Mouse (Mus musculus) liver, postnatal 0 days (tissue): ENCODE data around the gene Dock4. TPM values are rescaled to one million over a fixed set of nuclear protein-coding genes. Genes with fewer than 3 reads are reported as not detected.
"Not testable (repeated sequence)": the region's sequence is repeated elsewhere in the genome, so short reads cannot be mapped to it uniquely, and the experiment has no call there.

Source experiments
- ATAC-seq: fragments of 200-750 bp; cut with Nextera tagmentation; 2 replicates; pipeline ENCODE4 v1.8.0; 2017; ENCODE audit warnings: mild to moderate bottlenecking, moderate library complexity
- DNase-seq: peaks from one replicate; pipeline ENCODE4 v3.0.0-alpha.2; 2016
- H3K27ac ChIP-seq: fragments of 300-500 bp; sonication (generic); 2 replicates; pipeline ENCODE4 v1.5.1; 2014; ENCODE audit warnings: antibody characterized with exemption, moderate library complexity, mild to moderate bottlenecking, low read depth
- H3K27me3 ChIP-seq: fragments of 300-500 bp; sonication (generic); 2 replicates; pipeline ENCODE4 v1.6.1; 2014; ENCODE audit warnings: low read length, control low read depth, mixed read lengths; ENCODE audit not compliant: insufficient read depth
- H3K36me3 ChIP-seq: fragments of 300-500 bp; sonication (generic); replicated peaks from 2 replicates; pipeline ENCODE4 v1.6.1; 2014; ENCODE audit warnings: mild to moderate bottlenecking, control low read depth, low read length, moderate library complexity, mixed read lengths; ENCODE audit not compliant: insufficient read depth
- H3K4me1 ChIP-seq: fragments of 300-500 bp; sonication (generic); 2 replicates; pipeline ENCODE4 v1.6.1; 2014; ENCODE audit warnings: antibody characterized with exemption, mild to moderate bottlenecking, control low read depth; ENCODE audit not compliant: insufficient read depth
- H3K4me2 ChIP-seq: fragments of 300-500 bp; sonication (generic); 2 replicates; pipeline ENCODE4 v1.6.1; 2014; ENCODE audit warnings: low read depth, mild to moderate bottlenecking, low read length, moderate library complexity, mixed read lengths
- H3K4me3 ChIP-seq: fragments of 300-500 bp; sonication (generic); 2 replicates; pipeline ENCODE4 v1.5.1; 2014; ENCODE audit warnings: low read depth, low read length
- H3K9ac ChIP-seq: fragments of 300-500 bp; sonication (generic); replicated peaks from 2 replicates; pipeline ENCODE4 v1.6.1; 2014; ENCODE audit warnings: mild to moderate bottlenecking, moderate library complexity
- H3K9me3 ChIP-seq: fragments of 300-500 bp; sonication (generic); 2 replicates; pipeline ENCODE4 v1.6.1; 2016; ENCODE audit warnings: mild to moderate bottlenecking, control low read depth, low read length, mixed read lengths
- CTCF ChIP-seq: sonication (generic); IDR thresholded peaks from 2 replicates; pipeline ENCODE4 v1.5.1; 2016; ENCODE audit warnings: antibody characterized with exemption, low read depth
- EP300 ChIP-seq: IDR thresholded peaks from 2 replicates; pipeline ENCODE4 v1.6.1; 2016; ENCODE audit warnings: antibody characterized with exemption, low read depth, mild to moderate bottlenecking
- WGBS: fragments of 180-500 bp; shearing (Covaris S2); extraction: QIAGEN DNeasy Blood & Tissue Kit; methylation state at CpG from one replicate; pipeline ENCODE4 v1.1.7; 2014; ENCODE audit not compliant: insufficient replicate concordance; 5-methylcytosine and 5-hydroxymethylcytosine counted together
- polyA plus RNA-seq: library from polyadenylated mRNA; unstranded; fragments of >200 nt; fragmentation: Nextera tagmentation; extraction: Ambion mirVana; gene quantifications from 2 replicates; pipeline ENCODE4 v1.2.1, GENCODE M21; 2015

Gene Dock4
- polyA plus RNA-seq, 1 experiment from 2014 or later = 1.3 TPM

- DNase-seq = no peak
These were observed 409.1 kb downstream of the Dock4 start for GRCm38 (mm10) chr12:40854705-40855367.

GRCm38 (mm10) chr12:40857466-40857865 lies 411.7 kb downstream of the Dock4 start:
- Histone ChIP-seq H3K4me2 (no peak overlapping the region), H3K36me3 (no peaks in the 10 kb centered on the region), H3K9me3 (peaks cover 6% of the 10 kb centered on the region), H3K27ac (no peak overlapping the region), H3K4me3 (no peak overlapping the region), H3K27me3 (no peaks in the 10 kb centered on the region), H3K9ac (no peak overlapping the region), H3K4me1 (no peaks in the 10 kb centered on the region)
- ATAC-seq = no peak
- no peak for TF ChIP-seq CTCF
- TF ChIP-seq EP300 = no peak
- WGBS = 80% methylated on average over 7 of the region's 7 CpGs
- DNase-seq = no peak

More at GRCm38 (mm10) chr12:40854705-40855367, 409.1 kb downstream of the Dock4 start:
- Histone ChIP-seq H3K9ac (no peak overlapping the region), H3K4me3 (no peak overlapping the region), H3K27ac (no peak overlapping the region), H3K9me3 (peaks cover 6% of the 10 kb centered on the region), H3K27me3 (no peaks in the 10 kb centered on the region), H3K4me1 (no peaks in the 10 kb centered on the region), H3K36me3 (no peaks in the 10 kb centered on the region), H3K4me2 (no peak overlapping the region)
- ATAC-seq = no peak; the same call in 1 of the 2 replicates
- WGBS = 71% methylated on average over 7 of the region's 7 CpGs
- TF ChIP-seq EP300 (no peak), CTCF (no peak)

- WGBS = 71% methylated on average over 6 of the region's 7 CpGs
- H3K4me3 ChIP-seq, H3K9ac ChIP-seq, DNase-seq, ATAC-seq, H3K9me3 ChIP-seq, H3K27ac ChIP-seq, H3K27me3 ChIP-seq, H3K4me2 ChIP-seq, H3K4me1 ChIP-seq, H3K36me3 ChIP-seq: not testable (repeated sequence)
These were observed 413.0 kb downstream of the Dock4 start for GRCm38 (mm10) chr12:40858763-40859162.

GRCm38 (mm10) chr12:40870387-40870786 lies 424.6 kb downstream of the Dock4 start:
- H3K27me3 ChIP-seq = no peaks in the 10 kb centered on the region
- no peaks in the 10 kb centered on the region for H3K9me3 ChIP-seq
- ATAC-seq = no peak
- WGBS = 89% methylated on average over 5 of the region's 5 CpGs
- H3K4me2 ChIP-seq = no peak overlapping the region
- no peaks in the 10 kb centered on the region for H3K4me1 ChIP-seq
- no peak overlapping the region for H3K9ac ChIP-seq
- no peak for TF ChIP-seq EP300
- no peak for DNase-seq
- H3K4me3 ChIP-seq = no peak overlapping the region
- no peak overlapping the region for H3K27ac ChIP-seq
- no peaks in the 10 kb centered on the region for H3K36me3 ChIP-seq

GRCm38 (mm10) chr12:40872716-40873115 lies 427.0 kb downstream of the Dock4 start:
- H3K4me3 ChIP-seq = no peak overlapping the region
- ATAC-seq (no peak), DNase-seq (no peak)
- 76% methylated on average over 3 of the region's 3 CpGs for WGBS
- TF ChIP-seq CTCF (no peak), EP300 (no peak)
- no peak overlapping the region for H3K9ac ChIP-seq
- H3K9me3 ChIP-seq = no peaks in the 10 kb centered on the region
- no peaks in the 10 kb centered on the region for H3K27me3 ChIP-seq
- no peaks in the 10 kb centered on the region for H3K4me1 ChIP-seq
- no peak overlapping the region for H3K4me2 ChIP-seq
- H3K36me3 ChIP-seq = no peaks in the 10 kb centered on the region
- H3K27ac ChIP-seq = no peak overlapping the region

- H3K4me2 ChIP-seq, H3K27ac ChIP-seq, H3K9me3 ChIP-seq, H3K4me1 ChIP-seq, ATAC-seq, H3K4me3 ChIP-seq, H3K27me3 ChIP-seq, DNase-seq, H3K36me3 ChIP-seq, H3K9ac ChIP-seq: not testable (repeated sequence)
- 72% methylated on average over 7 of the region's 7 CpGs for WGBS
These were observed 427.5 kb downstream of the Dock4 start for GRCm38 (mm10) chr12:40873267-40873666.

- Histone ChIP-seq H3K36me3 (no peaks in the 10 kb centered on the region), H3K4me2 (no peak overlapping the region), H3K27me3 (no peaks in the 10 kb centered on the region), H3K9ac (no peak overlapping the region), H3K9me3 (no peaks in the 10 kb centered on the region), H3K4me1 (peaks cover 17% of the 10 kb centered on the region), H3K27ac (0 out of 2 replicates have a peak overlapping the region, but pooled peaks have one; percentile 12), H3K4me3 (no peak overlapping the region)
- DNase-seq (peak; percentile 15), ATAC-seq (no peak)
- 69% methylated on average over 3 of the region's 3 CpGs for WGBS
- TF ChIP-seq EP300 = no peak
- no peak for TF ChIP-seq CTCF
These were observed 439.2 kb downstream of the Dock4 start for GRCm38 (mm10) chr12:40884976-40885375.
